Mouse (Mus musculus) heart, postnatal 0 days (tissue): ENCODE results near the gene Cd3eap. TPM values are rescaled to one million over a fixed set of nuclear protein-coding genes. Genes with fewer than 3 reads are reported as not detected.

ENCODE experiments used
- ATAC-seq: fragments of 200-750 bp; cut with Nextera tagmentation; 2 replicates; pipeline ENCODE4 v1.8.0; 2017; ENCODE audit warnings: low read depth, moderate number of reproducible peaks, moderate library complexity; ENCODE audit not compliant: insufficient read depth
- DNase-seq: peaks from one replicate; pipeline ENCODE4 v3.0.0-alpha.2; 2016; ENCODE audit warnings: low spot score
- H3K27ac ChIP-seq: fragments of 300-500 bp; sonication (generic); 2 replicates; pipeline ENCODE4 v1.5.1; 2014; ENCODE audit warnings: low read depth, mild to moderate bottlenecking
- H3K27me3 ChIP-seq: fragments of 300-500 bp; sonication (generic); 2 replicates; pipeline ENCODE4 v1.6.1; 2014; ENCODE audit warnings: low read length, mixed read lengths; ENCODE audit not compliant: control insufficient read depth, insufficient read depth
- H3K36me3 ChIP-seq: fragments of 300-500 bp; sonication (generic); replicated peaks from 2 replicates; pipeline ENCODE4 v1.6.1; 2014; ENCODE audit warnings: low read length, mixed read lengths; ENCODE audit not compliant: control insufficient read depth, insufficient read depth
- H3K4me1 ChIP-seq: fragments of 300-500 bp; sonication (generic); 2 replicates; pipeline ENCODE4 v1.6.1; 2014; ENCODE audit warnings: antibody characterized with exemption; ENCODE audit not compliant: control insufficient read depth, insufficient read depth
- H3K4me2 ChIP-seq: fragments of 300-500 bp; sonication (generic); 2 replicates; pipeline ENCODE4 v1.6.1; 2014; ENCODE audit warnings: low read depth, mild to moderate bottlenecking, low read length, moderate library complexity
- H3K4me3 ChIP-seq: fragments of 300-500 bp; sonication (generic); 2 replicates; pipeline ENCODE4 v1.5.1; 2014; ENCODE audit warnings: low read depth, low read length
- H3K9ac ChIP-seq: fragments of 300-500 bp; sonication (generic); replicated peaks from 2 replicates; pipeline ENCODE4 v1.6.1; 2014; ENCODE audit warnings: low read depth, low read length, mixed read lengths
- H3K9me3 ChIP-seq: fragments of 300-500 bp; sonication (generic); replicated peaks from 2 replicates; pipeline ENCODE4 v1.6.1; 2016; ENCODE audit warnings: low read length; ENCODE audit not compliant: control insufficient read depth
- CTCF ChIP-seq: IDR thresholded peaks from 2 replicates; pipeline ENCODE4 v1.5.1; 2016; ENCODE audit warnings: antibody characterized with exemption, control low read depth, low read depth
- EP300 ChIP-seq: IDR thresholded peaks from 2 replicates; pipeline ENCODE4 v1.6.1; 2016; ENCODE audit warnings: antibody characterized with exemption, low read depth
- WGBS: fragments of 180-500 bp; shearing (Covaris S2); extraction: QIAGEN DNeasy Blood & Tissue Kit; methylation state at CpG from one replicate; pipeline ENCODE4 v1.1.7; 2014; 5-methylcytosine and 5-hydroxymethylcytosine counted together
- polyA plus RNA-seq: library from polyadenylated mRNA; unstranded; fragments of >200 nt; fragmentation: Nextera tagmentation; extraction: Ambion mirVana; gene quantifications from 2 replicates; pipeline ENCODE4 v1.2.1, GENCODE M21; 2015
- total RNA-seq: library from RNA; depleted of rRNA; stranded (reverse); fragments of >200 nt; gene quantifications from 2 replicates; pipeline ENCODE4 v1.2.3, GENCODE M21; 2014; ENCODE audit warnings: low replicate concordance

The Cd3eap gene
- total and polyA plus RNA-seq, 2 experiments from 2014 or later: 3.2 to 11.7 TPM

DNA sequence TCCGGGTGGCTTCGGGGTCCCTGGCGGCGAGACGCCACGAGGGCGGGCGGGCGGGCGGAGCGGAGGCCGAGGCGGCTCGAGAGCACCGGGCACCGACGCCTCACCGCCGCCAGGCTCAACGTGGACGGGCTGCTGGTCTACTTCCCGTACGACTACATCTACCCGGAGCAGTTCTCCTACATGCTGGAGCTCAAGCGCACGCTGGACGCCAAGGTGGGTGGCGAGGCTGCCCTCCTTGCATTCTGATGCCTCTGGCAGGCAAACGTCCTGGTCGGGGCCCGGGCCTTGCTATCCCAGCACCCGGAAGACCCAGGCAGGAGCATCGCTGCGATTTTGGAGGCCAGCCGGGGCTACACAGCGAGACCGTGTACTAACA lies 22.9 kb upstream of the Cd3eap start:
- ATAC-seq: peak; percentile 53
- Histone ChIP-seq H3K4me1 (peaks cover 6% of the 10 kb centered on the region; the same call in 1 of the 2 replicates), H3K9me3 (no peaks in the 10 kb centered on the region), H3K9ac (peak overlapping the region; percentile 73), H3K4me2 (peak overlapping the region; percentile 85), H3K36me3 (peaks cover 37% of the 10 kb centered on the region), H3K4me3 (peak overlapping the region; percentile 91), H3K27me3 (no peaks in the 10 kb centered on the region), H3K27ac (no peak overlapping the region)
- no peak for DNase-seq
- TF ChIP-seq EP300 (no peak), CTCF (no peak)
- WGBS: 1% methylated on average over 26 of the region's 37 CpGs

DNA sequence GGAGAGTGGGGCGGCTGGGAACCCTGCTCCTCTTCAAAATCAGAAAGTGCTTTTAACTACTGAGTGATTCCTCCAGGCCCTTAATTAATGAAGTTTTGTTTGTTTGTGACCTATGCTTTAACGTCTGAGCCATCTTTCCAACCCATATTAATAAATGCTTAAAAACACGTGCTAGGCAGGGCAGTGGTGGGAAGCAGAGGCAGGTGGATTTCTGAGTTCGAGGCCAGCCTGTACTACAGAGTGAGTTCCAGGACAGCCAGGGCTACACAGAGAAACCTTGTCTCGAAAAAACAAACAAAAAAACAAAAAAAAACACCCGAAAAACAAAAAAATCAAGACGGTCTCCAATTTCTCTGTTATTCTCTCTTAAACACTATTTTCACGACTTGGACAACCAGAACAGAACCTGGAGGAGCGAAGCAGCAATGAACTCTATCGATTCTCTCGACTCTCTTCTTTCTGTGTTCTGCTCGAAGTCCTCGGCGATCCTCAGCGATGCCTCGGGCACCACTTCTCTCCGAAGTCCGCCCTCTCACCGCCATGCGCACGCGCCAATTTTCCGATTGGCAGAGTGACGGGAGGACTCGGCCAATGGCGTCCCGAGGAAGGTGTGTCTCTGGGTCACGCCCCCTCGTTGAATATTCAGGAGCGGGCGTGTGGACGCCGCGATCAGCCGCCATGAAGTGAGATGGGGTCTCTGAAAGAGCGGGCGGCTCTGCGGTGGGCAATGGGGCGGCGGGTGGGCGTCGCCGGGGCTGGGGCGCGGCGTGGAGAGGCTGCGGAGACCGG lies 22.3 kb upstream of the Cd3eap start, which contains the start of gene Ercc2:
Ercc2 (plus strand) TSS at position 634 of the 789 bp plus-strand sequence.
- Histone ChIP-seq H3K36me3 (peaks cover 32% of the 10 kb centered on the region), H3K9me3 (no peaks in the 10 kb centered on the region), H3K4me3 (peak within 1 kb of the TSS; percentile 91), H3K4me2 (peak within 1 kb of the TSS; percentile 85), H3K4me1 (peaks cover 6% of the 10 kb centered on the region; the same call in 1 of the 2 replicates), H3K9ac (peak within 1 kb of the TSS; percentile 73), H3K27me3 (no peaks in the 10 kb centered on the region), H3K27ac (no peak within 1 kb of the TSS)
- 6% methylated on average over 47 of the region's 48 CpGs for WGBS
- DNase-seq (peak; percentile 97), ATAC-seq (peak; percentile 95)
- TF ChIP-seq EP300 (no peak), CTCF (no peak)

- Histone ChIP-seq H3K27me3 (no peaks in the 10 kb centered on the region), H3K36me3 (peaks cover 29% of the 10 kb centered on the region), H3K4me1 (peaks cover 4% of the 10 kb centered on the region; the same call in 1 of the 2 replicates), H3K9me3 (no peaks in the 10 kb centered on the region), H3K27ac (peak overlapping the region; percentile 26), H3K4me2 (no peak overlapping the region), H3K4me3 (no peak overlapping the region), H3K9ac (no peak overlapping the region)
- ATAC-seq (no peak), DNase-seq (peak; percentile 9)
- 28% methylated on average over 8 of the region's 8 CpGs for WGBS
- TF ChIP-seq EP300 (no peak), CTCF (no peak)
Observed at GRCm38 (mm10) chr7:19378049-19378448, 18.8 kb upstream of the Cd3eap start.

GRCm38 (mm10) chr7:19376019-19376418 lies 16.7 kb upstream of the Cd3eap start:
- WGBS: 84% methylated on average over 4 of the region's 4 CpGs
- no peak overlapping the region for H3K4me2 ChIP-seq
- H3K4me3 ChIP-seq: no peak overlapping the region
- H3K4me1 ChIP-seq: no peaks in the 10 kb centered on the region
- no peak for TF ChIP-seq EP300
- no peak for TF ChIP-seq CTCF
- H3K9me3 ChIP-seq: no peaks in the 10 kb centered on the region
- H3K36me3 ChIP-seq: peaks cover 43% of the 10 kb centered on the region
- no peak overlapping the region for H3K27ac ChIP-seq
- H3K9ac ChIP-seq: no peak overlapping the region
- ATAC-seq: no peak
- H3K27me3 ChIP-seq: no peaks in the 10 kb centered on the region
- DNase-seq: no peak

DNA sequence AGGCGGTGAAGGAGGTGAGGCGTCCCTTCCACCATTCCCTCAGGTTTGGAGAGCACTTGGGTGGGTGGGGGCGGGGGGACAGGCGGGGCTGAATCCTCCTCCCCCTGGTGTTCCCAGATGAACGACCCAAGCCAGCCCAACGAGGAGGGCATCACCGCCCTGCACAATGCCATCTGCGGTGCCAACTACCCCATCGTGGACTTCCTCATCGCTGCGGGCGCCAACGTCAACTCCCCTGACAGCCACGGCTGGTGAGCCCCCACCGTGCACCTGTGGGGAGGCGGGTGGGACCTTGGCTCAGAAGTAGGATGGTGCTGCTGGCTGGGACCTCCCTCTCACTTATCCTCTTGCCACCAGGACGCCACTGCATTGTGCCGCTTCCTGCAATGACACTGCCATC lies 16.1 kb upstream of the Cd3eap start:
- DNase-seq (no peak), ATAC-seq (no peak)
- Histone ChIP-seq H3K27ac (no peak overlapping the region), H3K27me3 (no peaks in the 10 kb centered on the region), H3K4me1 (no peaks in the 10 kb centered on the region), H3K9ac (no peak overlapping the region), H3K36me3 (peaks cover 47% of the 10 kb centered on the region), H3K9me3 (no peaks in the 10 kb centered on the region), H3K4me3 (no peak overlapping the region), H3K4me2 (no peak overlapping the region)
- TF ChIP-seq CTCF (no peak), EP300 (no peak)
- WGBS: 77% methylated on average over 16 of the region's 18 CpGs
